Mouse (Mus musculus): ENCODE measurements around the gene Ccdc124.
"Not testable (repeated sequence)": the region's sequence is repeated elsewhere in the genome, so short reads cannot be mapped to it uniquely, and the experiment has no call there.

Ccdc124 gene

GRCm38 (mm10) chr8:70827796-70828195 lies 45.9 kb downstream of the Ccdc124 start:
- intact Hi-C loops (cut with DNase I), result no loop called here

- intact Hi-C loops (cut with DNase I), result no loop called here
Observed at GRCm38 (mm10) chr8:70827010-70827409, 46.7 kb downstream of the Ccdc124 start.

- intact Hi-C loops (cut with DNase I), result no loop called here
Observed at GRCm38 (mm10) chr8:70825816-70826215, 47.9 kb downstream of the Ccdc124 start.

- intact Hi-C loops (cut with DNase I), result no loop called here
Observed at GRCm38 (mm10) chr8:70823802-70824201, 49.9 kb downstream of the Ccdc124 start.

GRCm38 (mm10) chr8:70822594-70822993 lies 51.1 kb downstream of the Ccdc124 start:
- intact Hi-C loops (cut with DNase I), result not testable (repeated sequence)

GRCm38 (mm10) chr8:70821992-70822391 lies 51.7 kb downstream of the Ccdc124 start:
- intact Hi-C loops (cut with DNase I), result loop anchor here (2.0 kb wide), 1 partner anchor 19 kb away; no protein-coding TSS in a partner anchor

DNA sequence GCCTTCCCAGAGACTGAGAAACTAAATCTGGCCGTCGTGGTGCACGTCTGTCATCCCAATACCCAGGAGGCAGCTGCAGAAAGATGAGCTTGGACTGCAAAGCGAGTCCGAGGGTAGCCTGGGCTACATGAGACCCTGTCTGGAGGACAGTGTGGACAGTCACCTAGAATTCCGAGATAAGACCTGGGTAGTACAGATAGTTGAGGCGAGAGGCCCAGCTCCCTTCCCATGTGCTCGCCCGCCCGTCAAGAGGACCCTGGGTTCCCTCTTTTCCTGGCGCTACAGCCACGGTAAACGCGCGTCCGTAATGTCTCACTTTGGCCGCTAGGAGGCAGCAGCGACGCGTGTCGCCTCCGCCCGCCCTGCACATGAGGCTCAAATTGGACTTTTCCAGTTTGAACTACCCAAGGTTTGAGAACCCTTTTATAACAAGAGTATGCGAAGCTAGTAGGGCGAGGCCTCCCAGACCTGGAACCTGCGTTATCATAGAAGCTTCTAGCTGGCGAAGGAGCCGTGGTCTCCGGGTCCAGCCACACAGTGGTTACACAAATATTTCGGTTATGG lies 52.3 kb downstream of the Ccdc124 start:
- intact Hi-C loops (cut with DNase I), result loop anchor here (2.0 kb wide), 1 partner anchor 19 kb away; no protein-coding TSS in a partner anchor

DNA sequence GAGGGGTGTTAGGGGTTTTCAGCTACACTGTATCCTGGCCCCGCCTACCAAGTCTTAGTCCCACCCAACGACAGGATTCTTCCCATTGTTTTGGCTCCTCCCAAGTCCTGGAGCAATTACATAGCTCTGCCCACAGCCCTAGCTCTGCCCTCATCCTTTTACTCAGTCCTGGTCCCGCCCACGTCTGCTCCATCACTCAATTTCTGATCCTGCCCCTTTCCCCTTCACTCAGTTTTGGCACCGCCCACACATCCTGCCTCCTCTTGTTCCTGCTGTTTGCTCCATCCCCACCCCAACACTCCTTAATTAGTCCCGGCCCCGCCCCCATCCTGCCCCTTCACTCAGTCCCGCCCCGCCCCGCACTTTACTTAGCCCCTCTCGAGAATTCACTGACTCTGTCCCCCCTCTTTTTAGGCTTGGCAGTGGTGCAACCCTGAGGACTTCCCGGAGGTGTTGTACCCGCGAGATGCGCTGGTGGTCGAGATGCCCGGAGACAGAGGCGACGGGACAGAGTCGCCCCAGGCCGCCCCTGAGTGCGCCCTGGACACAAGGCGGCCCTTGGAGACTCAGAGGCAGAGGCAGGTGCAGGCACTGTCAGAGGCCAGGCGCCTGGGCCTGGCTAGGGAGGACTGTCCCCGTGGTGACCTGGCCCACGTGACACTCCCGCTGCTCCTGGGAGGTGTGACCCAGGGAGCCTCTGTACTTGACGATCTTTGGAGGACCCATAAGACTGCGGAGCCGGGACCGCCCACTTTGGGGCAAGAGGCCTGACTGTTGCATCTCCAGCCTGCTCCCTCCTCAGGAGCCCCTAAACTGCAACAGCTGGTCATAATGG lies 53.4 kb downstream of the Ccdc124 start:
- intact Hi-C loops (cut with DNase I), result loop anchor here (2.0 kb wide), 1 partner anchor 20 kb away; no protein-coding TSS in a partner anchor

Small RNA genes within 50 kb of the gene (microRNA-seq; reads per million reads assigned to microRNA genes)
- gene Mir7067, result 0.34 to 0.49 reads per million in 2 experiments

Measured in adrenal gland (tissue).